Mouse (Mus musculus): ENCODE measurements around the gene 4931428L18Rik. TPM values are rescaled to one million over a fixed set of nuclear protein-coding genes. Genes with fewer than 3 reads are reported as not detected.

Gene 4931428L18Rik
- total RNA-seq, 2 experiments from 2014 or later = not detected

Other genes with a start within 250 kb of the 4931428L18Rik start
- not detected for gene AC153137.1, start 244.7 kb downstream of the 4931428L18Rik start, total RNA-seq (2021)
- not detected for gene Lgsn, start 46.3 kb downstream of the 4931428L18Rik start, total RNA-seq (2021)
- not detected for gene Pih1d3, start 154 bp upstream of the 4931428L18Rik start, total RNA-seq (2021)